Mouse (Mus musculus): Measurements from ENCODE around the gene Ulk4.

DNA sequence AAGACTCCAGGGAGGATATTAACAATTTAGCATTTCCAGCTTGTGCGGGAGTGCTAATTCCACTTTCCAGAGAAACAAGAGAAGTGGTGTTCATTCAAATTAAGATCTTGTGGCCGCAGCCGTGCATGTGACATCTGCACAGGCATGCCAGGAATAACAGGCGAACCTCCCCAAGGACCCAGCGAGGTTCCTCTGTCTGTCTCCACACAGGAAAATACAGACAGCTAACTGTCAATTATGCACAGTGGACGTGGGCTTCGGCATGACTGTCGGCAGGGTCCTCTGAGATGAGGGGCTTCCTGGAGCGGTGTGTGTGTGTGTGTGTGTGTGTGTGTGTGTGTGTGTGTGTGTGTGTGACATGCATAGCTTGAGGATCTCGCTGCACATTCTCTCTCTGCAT is 284.0 kb downstream of the Ulk4 start:
- TF ChIP-seq GATA1 (IDR thresholded peaks at IDR 0.05; ENCODE audit: borderline replicate concordance, low read length), result no peak
- no peak for TF ChIP-seq FLI1 (IDR thresholded peaks at IDR 0.05; ENCODE audit: low read length)

Data from megakaryocyte, embryonic 14.5 days (primary cell).